In genomic region chr7:109241313-109241712, GRCm38 (mm10) we compare ENCODE assay signal across 9 mouse cellular contexts.
DNase-seq lines count a peak whose midpoint lies in the region; ATAC-seq and TF ChIP-seq lines count a peak whose summit lies in the region.
"Had no signal": no experiment of that assay in that cellular context is flagged by ENCODE, and none has a peak within 500 bp of the region (broad histone marks: within the 10 kb centered on the region; RNA-seq: fewer than 3 reads in every experiment).

No protein-coding gene starts in this region.

- 0 out of 2 replicates have a peak, but pooled peaks cover 3% of the 10 kb centered on the region for H3K9me3 ChIP-seq in midbrain, embryonic 11.5 days (ENCODE audit: control insufficient read depth, low read length)
- H3K9me3 ChIP-seq: lung, embryonic 15.5 days had no signal

- 23% methylated on average over 19 of the region's 19 CpGs for WGBS in kidney, adult 2 months
- WGBS in midbrain, embryonic 11.5 days, result 7% methylated on average over 19 of the region's 19 CpGs

- H3K4me2 ChIP-seq in midbrain, embryonic 11.5 days, result no peak overlapping the region
- H3K4me2 ChIP-seq: lung, embryonic 15.5 days had no signal

- no peak for TF ChIP-seq CTCF in kidney, adult 2 months (conservative IDR thresholded peaks at IDR 0.05; ENCODE audit: insufficient read depth, insufficient read length, low read depth, low read length)

- H3K4me1 ChIP-seq in kidney, adult 2 months (ENCODE audit: control insufficient read depth, insufficient read depth, low read length), result no peaks in the 10 kb centered on the region
- H3K4me1 ChIP-seq in midbrain, embryonic 11.5 days (ENCODE audit: control insufficient read depth, insufficient read depth, low read length), result peaks cover 18% of the 10 kb centered on the region
- H3K4me1 ChIP-seq: lung, embryonic 15.5 days had no signal

- peak; percentile 11 for DNase-seq in kidney, adult 2 months
- no peak for DNase-seq in kidney, adult 8-10 months
- DNase-seq in adrenal gland, postnatal 25 days, result peak; percentile 19
- DNase-seq in forelimb bud, embryonic 11.5 days (ENCODE audit: low read depth, low spot score), result peak; percentile 25
- DNase-seq in midbrain, embryonic 11.5 days (ENCODE audit: low spot score, missing footprints), result no peak
- DNase-seq in layer of hippocampus, postnatal 14 days (ENCODE audit: low spot score in 2 of 2), result no peak
- DNase-seq in c-Kit-positive CD71-positive TER-119-positive erythroid progenitor cells, embryonic 14.5 days (ENCODE audit: low spot score), result no peak
- DNase-seq in right cerebral cortex, postnatal 4 days, result no peak

- no peaks in the 10 kb centered on the region for H3K36me3 ChIP-seq in kidney, adult 2 months (ENCODE audit: control insufficient read depth, insufficient read depth, low read length)
- H3K36me3 ChIP-seq in midbrain, embryonic 11.5 days (ENCODE audit: control insufficient read depth, insufficient read depth, low read length), result no peaks in the 10 kb centered on the region
- H3K36me3 ChIP-seq: lung, embryonic 15.5 days had no signal

- H3K27ac ChIP-seq in kidney, adult 2 months (ENCODE audit: insufficient read depth, low read depth, low read length), result no peak overlapping the region
- H3K27ac ChIP-seq in midbrain, embryonic 11.5 days (ENCODE audit: low read depth, low read length), result no peak overlapping the region
- H3K27ac ChIP-seq: lung, embryonic 15.5 days had no signal

- no peak overlapping the region for H3K4me3 ChIP-seq in kidney, adult 2 months (ENCODE audit: insufficient read depth, low read depth, low read length)
- H3K4me3 ChIP-seq in midbrain, embryonic 11.5 days (ENCODE audit: low read depth, low read length), result no peak overlapping the region
- H3K4me3 ChIP-seq: lung, embryonic 15.5 days had no signal

- peak; percentile 69 for ATAC-seq in midbrain, embryonic 11.5 days (ENCODE audit: low FRiP score)

- 0 out of 2 replicates have a peak overlapping the region, but pooled peaks have one; percentile 16 for H3K9ac ChIP-seq in midbrain, embryonic 11.5 days (ENCODE audit: low read length)
- H3K9ac ChIP-seq: lung, embryonic 15.5 days had no signal

- TF ChIP-seq POLR2A in kidney, adult 2 months (IDR thresholded peaks at IDR 0.05; ENCODE audit: low read depth, low read length), result no peak

- no peaks in the 10 kb centered on the region for H3K27me3 ChIP-seq in kidney, adult 2 months (replicated peaks; ENCODE audit: control insufficient read depth, insufficient read depth, low read length)
- H3K27me3 ChIP-seq in midbrain, embryonic 11.5 days (ENCODE audit: control insufficient read depth, insufficient read depth, low read length), result no peaks in the 10 kb centered on the region
- H3K27me3 ChIP-seq: lung, embryonic 15.5 days had no signal

Comparison
In these comparisons a context has a peak if more than half of its experiments do, and no peak if none do; other contexts are left out.
1. DNase-seq: peak in kidney, adult 2 months (single experiment), adrenal gland, postnatal 25 days (single experiment) and forelimb bud, embryonic 11.5 days (single experiment); none in kidney, adult 8-10 months (0 of 2), midbrain, embryonic 11.5 days (single experiment), layer of hippocampus, postnatal 14 days (0 of 2), c-Kit-positive CD71-positive TER-119-positive erythroid progenitor cells, embryonic 14.5 days (single experiment) and right cerebral cortex, postnatal 4 days (single experiment).